Comparison of ENCODE assay signal across 22 mouse cellular contexts in genomic region chr2:51840808-51841207, GRCm38 (mm10).
DNase-seq lines count a peak whose midpoint lies in the region; ATAC-seq and TF ChIP-seq lines count a peak whose summit lies in the region.
"Had no signal": no experiment of that assay in that cellular context is flagged by ENCODE, and none has a peak within 500 bp of the region (broad histone marks: within the 10 kb centered on the region; RNA-seq: fewer than 3 reads in every experiment).

No protein-coding gene starts in this region.

- no peaks in the 10 kb centered on the region for H3K4me1 ChIP-seq in hindbrain, postnatal 0 days (ENCODE audit: insufficient read depth, low read length)
- H3K4me1 ChIP-seq in hindbrain, embryonic 11.5 days (replicated peaks; ENCODE audit: control insufficient read depth, insufficient read depth, low read length): no peaks in the 10 kb centered on the region
- H3K4me1 ChIP-seq: intestine, embryonic 15.5 days; neural tube, embryonic 12.5 days had no signal

- H3K27me3 ChIP-seq in hindbrain, postnatal 0 days (ENCODE audit: insufficient read depth, low read length): no peaks in the 10 kb centered on the region
- no peaks in the 10 kb centered on the region for H3K27me3 ChIP-seq in hindbrain, embryonic 11.5 days (ENCODE audit: control insufficient read depth, insufficient read depth, low read length)
- H3K27me3 ChIP-seq: embryonic facial prominence, embryonic 12.5 days; intestine, embryonic 15.5 days; neural tube, embryonic 12.5 days; Patski had no signal

- no peak overlapping the region for H3K4me3 ChIP-seq in hindbrain, postnatal 0 days (ENCODE audit: low read length)
- H3K4me3 ChIP-seq in hindbrain, embryonic 11.5 days (ENCODE audit: low read depth, low read length): no peak overlapping the region
- no peak overlapping the region for H3K4me3 ChIP-seq in gastrocnemius, adult 2 months
- H3K4me3 ChIP-seq: embryonic facial prominence, embryonic 12.5 days; intestine, embryonic 15.5 days; limb, embryonic 10.5 days; neural tube, embryonic 12.5 days had no signal

- no peak overlapping the region for H3K27ac ChIP-seq in hindbrain, postnatal 0 days
- no peak overlapping the region for H3K27ac ChIP-seq in hindbrain, embryonic 11.5 days (ENCODE audit: low read depth, low read length)
- H3K27ac ChIP-seq in gastrocnemius, adult 2 months: no peak overlapping the region
- H3K27ac ChIP-seq: embryonic facial prominence, embryonic 12.5 days; intestine, embryonic 15.5 days; limb, embryonic 10.5 days; neural tube, embryonic 12.5 days had no signal

- intact Hi-C loops in gastrocnemius, adult 2 months (cut with DNase I): no loop called here

- ATAC-seq in cerebellum, adult (ENCODE audit: insufficient number of reproducible peaks, low FRiP score, low TSS enrichment): no peak
- peak; percentile 40 for ATAC-seq in hindbrain, postnatal 0 days
- no peak for ATAC-seq in hindbrain, embryonic 11.5 days (ENCODE audit: low FRiP score)
- ATAC-seq in granulocyte monocyte progenitor cell, adult 5-6 weeks (replicated peaks; ENCODE audit: poor library complexity, severe bottlenecking): no peak
- ATAC-seq: CD4-positive, CD25-positive, alpha-beta regulatory T cell, adult 4 months; forebrain, postnatal 0 days; intestine, embryonic 15.5 days; liver, postnatal 0 days; Patski had no signal

- peak; percentile 7 for DNase-seq in cerebellum, adult 11-12 months
- DNase-seq in hindbrain, postnatal 0 days (ENCODE audit: low spot score): peak; percentile 72
- no peak for DNase-seq in hindbrain, embryonic 11.5 days (ENCODE audit: low spot score)
- DNase-seq in brain, embryonic 14.5 days (ENCODE audit: low read depth): peak; percentile 64
- DNase-seq in cerebellum, postnatal 25 days: peak; percentile 54 to 59
- no peak for DNase-seq in gastrocnemius, adult 2 months
- DNase-seq: adrenal gland, postnatal 14 days; forebrain, postnatal 0 days; heart, adult 18-20 months; heart, postnatal 36 days; kidney, adult 9 months; kidney, postnatal 25 days; liver, postnatal 0 days; lung, postnatal 10 days had no signal

- no peak overlapping the region for H3K4me2 ChIP-seq in hindbrain, postnatal 0 days (ENCODE audit: low read depth, low read length)
- no peak overlapping the region for H3K4me2 ChIP-seq in hindbrain, embryonic 11.5 days (replicated peaks; ENCODE audit: low read depth, low read length)
- H3K4me2 ChIP-seq: embryonic facial prominence, embryonic 12.5 days; intestine, embryonic 15.5 days; neural tube, embryonic 12.5 days had no signal

- no peak for TF ChIP-seq POLR2A in brain, embryonic 14.5 days (IDR thresholded peaks at IDR 0.05; ENCODE audit: borderline replicate concordance, extremely low read depth, insufficient read depth, insufficient read length, poor library complexity, severe bottlenecking)

- no peak overlapping the region for H3K9ac ChIP-seq in hindbrain, postnatal 0 days (replicated peaks; ENCODE audit: low read length)
- H3K9ac ChIP-seq in hindbrain, embryonic 11.5 days (ENCODE audit: low read depth, low read length): no peak overlapping the region
- H3K9ac ChIP-seq: embryonic facial prominence, embryonic 12.5 days; forebrain, postnatal 0 days; intestine, embryonic 15.5 days; liver, postnatal 0 days; neural tube, embryonic 12.5 days had no signal

- WGBS in hindbrain, postnatal 0 days: 52% methylated on average over 3 of the region's 3 CpGs
- WGBS in hindbrain, embryonic 11.5 days: 93% methylated on average over 3 of the region's 3 CpGs

- H3K36me3 ChIP-seq in hindbrain, postnatal 0 days (ENCODE audit: insufficient read depth, low read length): no peaks in the 10 kb centered on the region
- no peaks in the 10 kb centered on the region for H3K36me3 ChIP-seq in hindbrain, embryonic 11.5 days (ENCODE audit: control insufficient read depth, insufficient read depth, low read length)
- H3K36me3 ChIP-seq: embryonic facial prominence, embryonic 12.5 days; intestine, embryonic 15.5 days; limb, embryonic 10.5 days; neural tube, embryonic 12.5 days had no signal

- TF ChIP-seq CTCF in hindbrain, postnatal 0 days (IDR thresholded peaks at IDR 0.05; ENCODE audit: low read depth): no peak
- TF ChIP-seq CTCF in brain, embryonic 14.5 days (IDR thresholded peaks at IDR 0.05; ENCODE audit: borderline replicate concordance, extremely low read depth, insufficient read depth, insufficient read length): no peak
- no peak for TF ChIP-seq CTCF in gastrocnemius, adult 2 months (IDR thresholded peaks at IDR 0.05)

- no peaks in the 10 kb centered on the region for H3K9me3 ChIP-seq in hindbrain, postnatal 0 days (ENCODE audit: low read length)
- no peaks in the 10 kb centered on the region for H3K9me3 ChIP-seq in hindbrain, embryonic 11.5 days (ENCODE audit: control insufficient read depth, low read length)
- H3K9me3 ChIP-seq: embryonic facial prominence, embryonic 12.5 days; intestine, embryonic 15.5 days; limb, embryonic 10.5 days; neural tube, embryonic 12.5 days had no signal

Comparison
In these comparisons a context has a peak if more than half of its experiments do, and no peak if none do; other contexts are left out.
1. DNase-seq: peak in cerebellum, adult 11-12 months (single experiment), hindbrain, postnatal 0 days (single experiment), brain, embryonic 14.5 days (single experiment) and cerebellum, postnatal 25 days (2 of 2); none in hindbrain, embryonic 11.5 days (single experiment) and gastrocnemius, adult 2 months (single experiment).